Mouse (Mus musculus) cortical plate, adult 2 months (tissue): Measurements from ENCODE around the gene Adgrv1. TPM values are rescaled to one million over a fixed set of nuclear protein-coding genes. Genes with fewer than 3 reads are reported as not detected.

Source experiments
- H3K27ac ChIP-seq: fragments of 200-500 bp; 2 replicates; pipeline ENCODE4 v1.5.1; 2012; ENCODE audit warnings: low read length, control low read depth, inconsistent platforms; ENCODE audit not compliant: insufficient read depth
- H3K4me1 ChIP-seq: fragments of 200-500 bp; 2 replicates; pipeline ENCODE4 v1.6.1; 2011; ENCODE audit warnings: low read length; ENCODE audit not compliant: control insufficient read depth, insufficient read depth
- H3K4me3 ChIP-seq: fragments of 200-500 bp; 2 replicates; pipeline ENCODE4 v1.5.1; 2011; ENCODE audit warnings: mild to moderate bottlenecking, low read length, control low read depth; ENCODE audit not compliant: insufficient read depth
- CTCF ChIP-seq: fragments of 200-500 bp; IDR thresholded peaks from 2 replicates; pipeline ENCODE4 v1.5.1; 2011; ENCODE audit warnings: mild to moderate bottlenecking, control low read depth, low read length; ENCODE audit not compliant: insufficient read depth; ENCODE audit errors: extremely low read depth
- POLR2A ChIP-seq: fragments of 200-500 bp; IDR thresholded peaks from 2 replicates; pipeline ENCODE4 v1.6.1; 2011; ENCODE audit warnings: mild to moderate bottlenecking, low read length, control low read depth; ENCODE audit not compliant: insufficient read depth; ENCODE audit errors: extremely low read depth
- polyA plus RNA-seq: library from polyadenylated mRNA; depleted of rRNA; stranded (reverse); fragments of >200 nt; gene quantifications from 2 replicates; pipeline ENCODE4 v1.2.3, GENCODE M21; 2012; rRNA removed

The Adgrv1 gene
- polyA plus RNA-seq, 1 experiment, result 2.4 TPM

DNA sequence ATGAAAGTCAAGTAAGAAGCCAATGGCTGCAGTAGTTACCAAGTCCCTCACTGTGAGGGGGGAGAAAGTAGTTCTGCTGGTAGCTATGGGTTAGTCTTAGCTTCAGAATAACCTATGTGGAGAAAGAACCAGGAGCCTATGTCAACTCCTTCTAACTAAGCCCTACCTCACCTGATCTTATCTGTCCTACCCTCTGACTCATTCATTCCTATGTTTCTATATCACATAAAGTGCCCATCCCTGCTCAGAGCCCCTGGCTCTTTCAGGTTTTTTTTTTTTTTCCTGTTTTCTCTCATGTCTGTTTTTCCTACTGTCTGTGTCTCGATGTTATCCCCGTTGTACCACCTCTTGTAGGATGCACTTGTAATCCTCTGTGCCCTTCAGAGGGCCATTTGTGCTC, 536.5 kb downstream of the Adgrv1 start:
- Histone ChIP-seq H3K4me3 (no peak overlapping the region), H3K4me1 (no peaks in the 10 kb centered on the region; the same call in 1 of the 2 replicates), H3K27ac (no peak overlapping the region)
- TF ChIP-seq POLR2A (no peak), CTCF (no peak)

- no peaks in the 10 kb centered on the region; the same call in 1 of the 2 replicates for H3K4me1 ChIP-seq
- no peak overlapping the region for H3K27ac ChIP-seq
- H3K4me3 ChIP-seq, result no peak overlapping the region
- TF ChIP-seq CTCF, result no peak
- no peak for TF ChIP-seq POLR2A
Measured at GRCm38 (mm10) chr13:81094513-81094912, 538.4 kb downstream of the Adgrv1 start.

- Histone ChIP-seq H3K4me1 (no peaks in the 10 kb centered on the region; the same call in 1 of the 2 replicates), H3K27ac (no peak overlapping the region), H3K4me3 (no peak overlapping the region)
- TF ChIP-seq POLR2A (no peak), CTCF (no peak)
Measured at GRCm38 (mm10) chr13:81090051-81090836, 542.7 kb downstream of the Adgrv1 start.

DNA sequence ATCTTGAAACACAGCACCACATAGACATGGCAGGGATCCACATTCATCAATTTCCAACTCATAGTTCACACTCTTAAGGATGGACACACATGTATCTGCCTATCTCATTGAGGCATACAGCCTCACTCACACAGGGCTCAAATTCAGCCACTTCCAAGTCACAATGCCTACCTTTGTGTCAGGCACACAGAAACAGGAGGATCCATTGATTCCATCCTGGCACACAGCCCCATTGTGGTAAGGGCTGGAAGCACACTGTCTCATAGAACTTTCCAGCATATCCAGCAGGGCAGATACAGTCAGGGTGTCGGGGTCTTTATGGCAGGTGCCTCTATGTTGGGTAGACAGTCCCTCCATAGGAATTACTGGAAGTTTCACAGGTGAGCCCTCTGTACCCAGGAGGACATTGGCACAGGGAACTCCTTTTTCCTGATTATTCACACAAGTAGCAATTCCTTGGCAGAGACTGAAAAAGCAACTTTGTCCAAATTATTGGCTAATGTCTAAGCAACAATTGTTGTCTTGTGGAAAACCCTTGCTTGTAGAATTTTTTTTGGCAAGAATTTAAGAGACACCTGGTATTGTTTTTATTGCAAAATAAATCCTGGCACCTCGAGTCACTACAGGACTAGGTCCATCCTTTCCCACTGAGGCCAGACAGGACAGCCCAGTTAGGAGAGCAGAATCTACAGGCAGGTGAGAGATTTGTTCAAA, 545.8 kb downstream of the Adgrv1 start:
- no peak for TF ChIP-seq CTCF
- TF ChIP-seq POLR2A, result no peak
- Histone ChIP-seq H3K27ac (no peak overlapping the region), H3K4me3 (no peak overlapping the region), H3K4me1 (no peaks in the 10 kb centered on the region)

DNA sequence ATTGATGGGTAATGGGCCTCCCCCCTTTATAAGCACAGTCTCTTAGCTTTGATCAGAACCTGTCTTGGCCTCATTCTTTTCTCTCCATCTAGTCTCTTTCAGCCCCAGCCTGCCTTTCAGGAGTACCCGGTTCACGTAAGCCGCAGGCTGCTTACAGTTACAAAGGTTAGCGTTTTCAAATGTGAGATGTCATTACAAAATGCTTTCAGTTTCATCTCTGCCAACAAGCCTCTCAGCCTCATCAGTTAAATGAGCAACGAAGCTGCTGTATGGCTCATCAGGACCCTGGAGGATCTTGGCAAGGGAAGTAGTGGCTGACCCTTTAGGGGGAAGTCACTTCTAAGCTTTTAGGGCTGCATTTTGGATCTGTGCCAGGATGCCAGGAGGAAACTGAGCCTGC, 560.7 kb downstream of the Adgrv1 start:
- no peaks in the 10 kb centered on the region for H3K4me1 ChIP-seq
- no peak overlapping the region for H3K27ac ChIP-seq
- no peak for TF ChIP-seq POLR2A
- TF ChIP-seq CTCF, result no peak
- H3K4me3 ChIP-seq, result no peak overlapping the region

DNA sequence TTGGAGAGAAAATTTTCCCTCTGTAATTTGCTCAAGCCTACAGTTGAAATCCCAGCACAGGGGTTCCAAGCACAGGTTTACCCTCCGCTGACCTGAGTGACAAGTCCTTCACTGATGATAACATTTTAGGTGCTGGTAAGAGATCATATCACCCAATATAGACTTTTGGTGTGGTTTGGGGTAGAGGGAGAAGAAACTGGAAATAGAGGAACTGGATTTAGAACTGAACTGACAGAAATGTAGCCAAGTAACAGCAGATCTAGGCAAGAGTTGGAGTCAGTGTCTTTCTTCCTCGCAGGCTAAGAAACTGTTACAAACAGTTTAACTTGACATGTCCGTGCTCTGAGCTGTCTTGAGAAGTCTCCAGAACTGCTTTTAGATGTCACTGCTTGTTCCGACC, 581.5 kb downstream of the Adgrv1 start:
- H3K27ac ChIP-seq, result no peak overlapping the region
- no peak overlapping the region for H3K4me3 ChIP-seq
- no peaks in the 10 kb centered on the region for H3K4me1 ChIP-seq
- no peak for TF ChIP-seq POLR2A

DNA sequence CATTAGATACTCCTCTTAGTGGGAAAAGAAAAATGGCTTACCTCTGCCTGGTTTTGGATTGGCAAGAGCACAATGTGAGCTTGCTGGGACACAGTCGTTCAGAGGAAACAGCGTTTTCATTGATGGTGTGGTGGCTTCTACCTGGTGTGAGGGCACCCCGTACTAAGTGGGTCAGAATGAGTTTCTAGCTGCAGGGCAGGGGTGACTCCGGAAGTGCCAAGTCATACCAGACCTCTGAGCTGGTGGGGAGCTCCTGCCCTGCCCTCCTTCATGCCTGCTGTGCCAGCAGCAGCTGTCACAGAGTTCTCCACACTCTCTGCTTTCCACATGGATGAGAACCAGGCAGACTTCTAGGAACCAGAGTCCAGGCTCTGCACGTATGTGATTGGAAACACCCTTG, 582.0 kb downstream of the Adgrv1 start:
- Histone ChIP-seq H3K4me1 (no peaks in the 10 kb centered on the region), H3K4me3 (no peak overlapping the region), H3K27ac (no peak overlapping the region)
- TF ChIP-seq CTCF, result no peak
- TF ChIP-seq POLR2A, result no peak

- no peak overlapping the region for H3K4me3 ChIP-seq
- H3K4me1 ChIP-seq, result peaks cover 1% of the 10 kb centered on the region; the same call in 1 of the 2 replicates
- no peak for TF ChIP-seq CTCF
- TF ChIP-seq POLR2A, result no peak
- H3K27ac ChIP-seq, result no peak overlapping the region
Measured at GRCm38 (mm10) chr13:81045345-81045744, 587.6 kb downstream of the Adgrv1 start.

Other genes starting within 250 kb of the Adgrv1 start
- 6.4 and 7.7 TPM in 2 replicates for gene Lysmd3, start 24.5 kb upstream of the Adgrv1 start, polyA plus RNA-seq
- 5.1 and 5.7 TPM in 2 replicates for gene Polr3g, start 77.9 kb upstream of the Adgrv1 start, polyA plus RNA-seq
- gene Mblac2, start 78.2 kb upstream of the Adgrv1 start, polyA plus RNA-seq, result 22.3 and 23.4 TPM in 2 replicates
- 150 and 164 TPM in 2 replicates for gene Cetn3, start 149.9 kb upstream of the Adgrv1 start, polyA plus RNA-seq